In genomic region chr4:148139767-148140097, GRCm38 (mm10) we compare ENCODE assay signal across 8 mouse cellular contexts. TPM values are rescaled to one million over a fixed set of nuclear protein-coding genes. Genes with fewer than 3 reads are reported as not detected.
A peak's percentile ranks its signal among the peaks of the same experiment; 100 is the strongest.
DNase-seq lines count a peak whose midpoint lies in the region; ATAC-seq and TF ChIP-seq lines count a peak whose summit lies in the region.

No protein-coding gene starts in this region.

- H3K36me3 ChIP-seq in kidney, embryonic 16.5 days (ENCODE audit: insufficient read depth, low read length) = peaks cover 4% of the 10 kb centered on the region; the same call in 1 of the 2 replicates
- peaks cover 20% of the 10 kb centered on the region for H3K36me3 ChIP-seq in embryonic facial prominence, embryonic 10.5 days (replicated peaks)
- H3K36me3 ChIP-seq in intestine, embryonic 14.5 days (ENCODE audit: control insufficient read depth, insufficient read depth, low read length) = no peaks in the 10 kb centered on the region
- peaks cover 5% of the 10 kb centered on the region for H3K36me3 ChIP-seq in midbrain, postnatal 0 days (ENCODE audit: insufficient read depth, low read length)

- H3K27ac ChIP-seq in kidney, embryonic 16.5 days (ENCODE audit: low read length) = peak overlapping the region; percentile 95
- peak overlapping the region; percentile 86; the same call in 1 of the 2 replicates for H3K27ac ChIP-seq in embryonic facial prominence, embryonic 10.5 days (replicated peaks)
- peak overlapping the region; percentile 87; the same call in 1 of the 2 replicates for H3K27ac ChIP-seq in intestine, embryonic 14.5 days (ENCODE audit: low read depth)
- peak overlapping the region; percentile 85 for H3K27ac ChIP-seq in midbrain, postnatal 0 days (ENCODE audit: low read depth, low read length)

- peak overlapping the region; percentile 81 for H3K9ac ChIP-seq in kidney, embryonic 16.5 days (replicated peaks; ENCODE audit: low read length)
- peak overlapping the region; percentile 64 for H3K9ac ChIP-seq in intestine, embryonic 14.5 days (ENCODE audit: low read length)
- H3K9ac ChIP-seq in midbrain, postnatal 0 days (replicated peaks; ENCODE audit: low read length, poor library complexity, severe bottlenecking) = peak overlapping the region; percentile 67; the same call in 1 of the 2 replicates

- ATAC-seq in kidney, embryonic 16.5 days (ENCODE audit: low FRiP score, low TSS enrichment) = peak; percentile 33
- ATAC-seq in intestine, embryonic 14.5 days (replicated peaks; ENCODE audit: low FRiP score, low TSS enrichment, low read depth) = peak; percentile 33; the same call in 1 of the 2 replicates
- peak; percentile 19; the same call in 1 of the 2 replicates for ATAC-seq in midbrain, postnatal 0 days (ENCODE audit: low FRiP score)

- peak overlapping the region; percentile 93 for H3K4me2 ChIP-seq in kidney, embryonic 16.5 days (replicated peaks; ENCODE audit: low read depth, low read length)
- peak overlapping the region; percentile 97 for H3K4me2 ChIP-seq in intestine, embryonic 14.5 days (ENCODE audit: low read length)
- H3K4me2 ChIP-seq in midbrain, postnatal 0 days (ENCODE audit: low read depth, low read length, poor library complexity, severe bottlenecking) = peak overlapping the region; percentile 89

- H3K27me3 ChIP-seq in kidney, embryonic 16.5 days (ENCODE audit: insufficient read depth, low read length) = peaks cover 5% of the 10 kb centered on the region; the same call in 1 of the 2 replicates
- H3K27me3 ChIP-seq in embryonic facial prominence, embryonic 10.5 days (replicated peaks; ENCODE audit: low read depth, poor library complexity, severe bottlenecking) = peaks cover 27% of the 10 kb centered on the region
- peaks cover 16% of the 10 kb centered on the region for H3K27me3 ChIP-seq in intestine, embryonic 14.5 days (replicated peaks; ENCODE audit: control insufficient read depth, insufficient read depth, low read length)
- H3K27me3 ChIP-seq in midbrain, postnatal 0 days (ENCODE audit: insufficient read depth, low read length) = no peaks in the 10 kb centered on the region

- H3K9me3 ChIP-seq in kidney, embryonic 16.5 days (ENCODE audit: low read length) = no peaks in the 10 kb centered on the region
- no peaks in the 10 kb centered on the region for H3K9me3 ChIP-seq in embryonic facial prominence, embryonic 10.5 days
- no peaks in the 10 kb centered on the region for H3K9me3 ChIP-seq in intestine, embryonic 14.5 days (ENCODE audit: control insufficient read depth, low read length)
- H3K9me3 ChIP-seq in midbrain, postnatal 0 days (ENCODE audit: low read length) = no peaks in the 10 kb centered on the region

- peak overlapping the region; percentile 84 for H3K4me3 ChIP-seq in kidney, embryonic 16.5 days (ENCODE audit: low read length)
- H3K4me3 ChIP-seq in embryonic facial prominence, embryonic 10.5 days = peak overlapping the region; percentile 83
- peak overlapping the region; percentile 79 for H3K4me3 ChIP-seq in intestine, embryonic 14.5 days (ENCODE audit: low read depth, low read length)
- H3K4me3 ChIP-seq in midbrain, postnatal 0 days (ENCODE audit: low read depth, low read length) = peak overlapping the region; percentile 56

- WGBS in kidney, embryonic 16.5 days = under 1% methylated on average over 12 of the region's 12 CpGs
- WGBS in embryonic facial prominence, embryonic 10.5 days = 1% methylated on average over 12 of the region's 12 CpGs
- WGBS in intestine, embryonic 14.5 days = under 1% methylated on average over 12 of the region's 12 CpGs
- WGBS in midbrain, postnatal 0 days = under 1% methylated on average over 12 of the region's 12 CpGs

- TF ChIP-seq CTCF in midbrain, postnatal 0 days (IDR thresholded peaks at IDR 0.05) = no peak

- peaks cover 12% of the 10 kb centered on the region; the same call in 1 of the 2 replicates for H3K4me1 ChIP-seq in kidney, embryonic 16.5 days (ENCODE audit: insufficient read depth, low read length)
- H3K4me1 ChIP-seq in embryonic facial prominence, embryonic 10.5 days = peaks cover 14% of the 10 kb centered on the region
- peaks cover 5% of the 10 kb centered on the region; the same call in 1 of the 2 replicates for H3K4me1 ChIP-seq in intestine, embryonic 14.5 days (replicated peaks; ENCODE audit: control insufficient read depth, insufficient read depth, low read length)
- no peaks in the 10 kb centered on the region for H3K4me1 ChIP-seq in midbrain, postnatal 0 days (ENCODE audit: insufficient read depth, low read length)

- no peak for DNase-seq in kidney, postnatal 36 days
- DNase-seq in embryonic facial prominence, embryonic 10.5 days (ENCODE audit: low spot score) = no peak
- DNase-seq in intestine, embryonic 14.5 days (ENCODE audit: low spot score) = no peak
- DNase-seq in midbrain, postnatal 0 days (ENCODE audit: low spot score) = no peak
- no peak for DNase-seq in right cerebral cortex, adult 2 months (ENCODE audit: low spot score in 2 of 2)
- no peak for DNase-seq in ovary, postnatal 10 days (ENCODE audit: low spot score)
- no peak for DNase-seq in adrenal gland, postnatal 14 days

RNA-seq across cellular contexts. Expression of gene Draxin, which starts 9.2 kb away (rescaled TPM):
- 0.28 and 0.29 TPM in 2 replicates for polyA plus RNA-seq in kidney, embryonic 16.5 days (2015; fragmentation: Nextera tagmentation; extraction: Ambion mirVana)
- polyA plus RNA-seq in embryonic facial prominence, embryonic 10.5 days (2016; fragmentation: Nextera tagmentation; extraction: Ambion mirVana) = 1.5 and 2.4 TPM in 2 replicates
- 0.19 and 0.34 TPM in 2 replicates for polyA plus RNA-seq in intestine, embryonic 14.5 days (2014; fragmentation: Nextera tagmentation; extraction: Ambion mirVana)
- total RNA-seq in midbrain, postnatal 0 days (2014; rRNA removed) = 23.9 and 29.5 TPM in 2 replicates
- 4.3 and 5.0 TPM in 2 replicates for polyA plus RNA-seq in midbrain, postnatal 0 days (2015; fragmentation: Nextera tagmentation; extraction: Ambion mirVana)
- total RNA-seq in adrenal gland, postnatal 14 days (2021) = 0.11 and 0.38 TPM in 2 replicates

RNA-seq across cellular contexts. Expression of gene Mad2l2, which starts 9.5 kb away (rescaled TPM):
- 70.3 and 74.8 TPM in 2 replicates for polyA plus RNA-seq in kidney, embryonic 16.5 days (2015; fragmentation: Nextera tagmentation; extraction: Ambion mirVana)
- polyA plus RNA-seq in embryonic facial prominence, embryonic 10.5 days (2016; fragmentation: Nextera tagmentation; extraction: Ambion mirVana) = 63.3 and 67.3 TPM in 2 replicates
- 47.5 and 48.1 TPM in 2 replicates for polyA plus RNA-seq in intestine, embryonic 14.5 days (2014; fragmentation: Nextera tagmentation; extraction: Ambion mirVana)
- total RNA-seq in midbrain, postnatal 0 days (2014; rRNA removed) = 42.0 and 51.7 TPM in 2 replicates
- polyA plus RNA-seq in midbrain, postnatal 0 days (2015; fragmentation: Nextera tagmentation; extraction: Ambion mirVana) = 84.0 and 89.1 TPM in 2 replicates
- 20.0 and 21.2 TPM in 2 replicates for total RNA-seq in adrenal gland, postnatal 14 days (2021)

RNA-seq across cellular contexts. Expression of gene Fbxo6, which starts 12.2 kb away (rescaled TPM):
- 22.0 and 22.2 TPM in 2 replicates for polyA plus RNA-seq in kidney, embryonic 16.5 days (2015; fragmentation: Nextera tagmentation; extraction: Ambion mirVana)
- 8.3 and 10.6 TPM in 2 replicates for polyA plus RNA-seq in embryonic facial prominence, embryonic 10.5 days (2016; fragmentation: Nextera tagmentation; extraction: Ambion mirVana)
- polyA plus RNA-seq in intestine, embryonic 14.5 days (2014; fragmentation: Nextera tagmentation; extraction: Ambion mirVana) = 12.6 and 13.2 TPM in 2 replicates
- total RNA-seq in midbrain, postnatal 0 days (2014; rRNA removed) = 23.4 and 27.7 TPM in 2 replicates
- polyA plus RNA-seq in midbrain, postnatal 0 days (2015; fragmentation: Nextera tagmentation; extraction: Ambion mirVana) = 23.6 and 25.8 TPM in 2 replicates
- total RNA-seq in adrenal gland, postnatal 14 days (2021) = 30.7 and 31.0 TPM in 2 replicates

RNA-seq across cellular contexts. Expression of gene Fbxo44, which starts 20.6 kb away (rescaled TPM):
- polyA plus RNA-seq in kidney, embryonic 16.5 days (2015; fragmentation: Nextera tagmentation; extraction: Ambion mirVana) = 19.8 and 20.6 TPM in 2 replicates
- 18.0 and 21.3 TPM in 2 replicates for polyA plus RNA-seq in embryonic facial prominence, embryonic 10.5 days (2016; fragmentation: Nextera tagmentation; extraction: Ambion mirVana)
- 13.3 and 14.2 TPM in 2 replicates for polyA plus RNA-seq in intestine, embryonic 14.5 days (2014; fragmentation: Nextera tagmentation; extraction: Ambion mirVana)
- 169 and 189 TPM in 2 replicates for total RNA-seq in midbrain, postnatal 0 days (2014; rRNA removed)
- 107 and 116 TPM in 2 replicates for polyA plus RNA-seq in midbrain, postnatal 0 days (2015; fragmentation: Nextera tagmentation; extraction: Ambion mirVana)
- 6.7 and 9.1 TPM in 2 replicates for total RNA-seq in adrenal gland, postnatal 14 days (2021)

RNA-seq across cellular contexts. Expression of gene Fbxo2, which starts 20.7 kb away (rescaled TPM):
- 1.8 and 2.3 TPM in 2 replicates for polyA plus RNA-seq in kidney, embryonic 16.5 days (2015; fragmentation: Nextera tagmentation; extraction: Ambion mirVana)
- polyA plus RNA-seq in embryonic facial prominence, embryonic 10.5 days (2016; fragmentation: Nextera tagmentation; extraction: Ambion mirVana) = 0.82 and 1.1 TPM in 2 replicates
- polyA plus RNA-seq in intestine, embryonic 14.5 days (2014; fragmentation: Nextera tagmentation; extraction: Ambion mirVana) = 0.50 and 0.65 TPM in 2 replicates
- 13.5 and 17.5 TPM in 2 replicates for total RNA-seq in midbrain, postnatal 0 days (2014; rRNA removed)
- polyA plus RNA-seq in midbrain, postnatal 0 days (2015; fragmentation: Nextera tagmentation; extraction: Ambion mirVana) = 17.0 and 18.1 TPM in 2 replicates
- total RNA-seq in adrenal gland, postnatal 14 days (2021) = 3.3 and 3.9 TPM in 2 replicates
